Mouse (Mus musculus) liver, embryonic 14.5 days (tissue): Measurements from ENCODE around the gene Chst15. TPM values are rescaled to one million over a fixed set of nuclear protein-coding genes. Genes with fewer than 3 reads are reported as not detected.

ENCODE experiments used
- ATAC-seq: fragments of 200-750 bp; cut with Nextera tagmentation; 2 replicates; pipeline ENCODE4 v1.8.0; 2017; ENCODE audit warnings: moderate number of reproducible peaks, mild to moderate bottlenecking, moderate library complexity; ENCODE audit not compliant: insufficient read depth
- DNase-seq, 3 experiments: peaks; one replicate each; pipeline ENCODE4 v3.0.0-alpha.2; 2012 to 2013; ENCODE audit warnings: low read depth in 3 of 3, low spot score in 3 of 3
- H3K27ac ChIP-seq: fragments of 300-500 bp; sonication (generic); 2 replicates; pipeline ENCODE4 v1.5.1; 2014; ENCODE audit warnings: moderate library complexity, mild to moderate bottlenecking, control low read depth, inconsistent platforms
- H3K27me3 ChIP-seq: fragments of 300-500 bp; sonication (generic); 2 replicates; pipeline ENCODE4 v1.6.1; 2014; ENCODE audit warnings: mild to moderate bottlenecking, low read length, moderate library complexity; ENCODE audit not compliant: control insufficient read depth, insufficient read depth
- H3K36me3 ChIP-seq: fragments of 300-500 bp; sonication (generic); replicated peaks from 2 replicates; pipeline ENCODE4 v1.6.1; 2014; ENCODE audit warnings: low read depth; ENCODE audit not compliant: control insufficient read depth, insufficient read depth
- H3K4me1 ChIP-seq, 2 experiments: fragments of 200-500 bp in 1 of 2; fragments of 300-500 bp in 1 of 2; sonication (generic) in 1 of 2; replicated peaks; 2 replicates each; pipeline ENCODE4 v1.6.1; 2012 to 2014; ENCODE audit warnings: antibody characterized with exemption in 1 of 2, inconsistent platforms in 1 of 2, low read length in 1 of 2; ENCODE audit not compliant: control insufficient read depth in 2 of 2, insufficient read depth in 2 of 2
- H3K4me2 ChIP-seq: fragments of 300-500 bp; sonication (generic); 2 replicates; pipeline ENCODE4 v1.6.1; 2014; ENCODE audit warnings: low read depth, mild to moderate bottlenecking, control low read depth, moderate library complexity
- H3K4me3 ChIP-seq, 2 experiments: fragments of 200-500 bp in 1 of 2; fragments of 300-500 bp in 1 of 2; sonication (generic) in 1 of 2; 2 replicates each; pipeline ENCODE4 v1.5.1; 2012 to 2014; ENCODE audit warnings: low read depth in 2 of 2, low read length in 2 of 2, mild to moderate bottlenecking in 2 of 2, control low read depth in 1 of 2, inconsistent platforms in 1 of 2, moderate library complexity in 1 of 2; ENCODE audit not compliant: insufficient read depth in 1 of 2
- H3K9ac ChIP-seq: fragments of 300-500 bp; sonication (generic); replicated peaks from 2 replicates; pipeline ENCODE4 v1.6.1; 2014; ENCODE audit warnings: mild to moderate bottlenecking, control low read depth, moderate library complexity
- H3K9me3 ChIP-seq: fragments of 300-500 bp; sonication (generic); 2 replicates; pipeline ENCODE4 v1.6.1; 2016; ENCODE audit warnings: low read length, mixed read lengths; ENCODE audit not compliant: control insufficient read depth
- CTCF ChIP-seq: IDR thresholded peaks from 2 replicates; pipeline ENCODE4 v1.5.1; 2016; ENCODE audit warnings: antibody characterized with exemption, low read depth, control low read depth
- EP300 ChIP-seq: IDR thresholded peaks from 2 replicates; pipeline ENCODE4 v1.6.1; 2016; ENCODE audit warnings: antibody characterized with exemption, low read depth
- WGBS: fragments of 180-500 bp; shearing (Covaris S2); extraction: QIAGEN DNeasy Blood & Tissue Kit; methylation state at CpG from one replicate; pipeline ENCODE4 v1.1.7; 2014; ENCODE audit not compliant: insufficient replicate concordance; 5-methylcytosine and 5-hydroxymethylcytosine counted together
- polyA plus RNA-seq, 2 experiments: library from polyadenylated mRNA; depleted of rRNA in 1 of 2; stranded (reverse) in 1 of 2; unstranded in 1 of 2; fragments of >200 nt; fragmentation: Nextera tagmentation in 1 of 2; extraction: Ambion mirVana in 1 of 2; gene quantifications; 2 replicates each; pipeline versions ENCODE4 v1.2.1 to v1.2.3; 2012 to 2014

Gene Chst15
- polyA plus RNA-seq, 2 experiments = 2.4 to 2.6 TPM

- Histone ChIP-seq H3K27me3 (no peaks in the 10 kb centered on the region), H3K27ac (no peak overlapping the region), H3K4me3 (no peak overlapping the region), H3K9me3 (no peaks in the 10 kb centered on the region), H3K36me3 (no peaks in the 10 kb centered on the region), H3K4me1 (no peaks in the 10 kb centered on the region; a peak in 2 of 4 replicates), H3K4me2 (no peak overlapping the region), H3K9ac (no peak overlapping the region)
- no peak for ATAC-seq
- no peak for DNase-seq
- WGBS = 28% methylated on average over 3 of the region's 3 CpGs
- TF ChIP-seq EP300 (no peak), CTCF (no peak)
Observed at GRCm38 (mm10) chr7:132336781-132337180, 19.8 kb upstream of the Chst15 start.

GRCm38 (mm10) chr7:132335367-132335766 is 18.3 kb upstream of the Chst15 start:
- no peaks in the 10 kb centered on the region for H3K27me3 ChIP-seq
- no peak overlapping the region for H3K9ac ChIP-seq
- H3K27ac ChIP-seq = no peak overlapping the region
- no peaks in the 10 kb centered on the region for H3K9me3 ChIP-seq
- ATAC-seq = no peak
- H3K4me2 ChIP-seq = no peak overlapping the region
- H3K4me3 ChIP-seq = no peak overlapping the region
- no peaks in the 10 kb centered on the region for H3K36me3 ChIP-seq
- TF ChIP-seq EP300 (no peak), CTCF (no peak)
- 30% methylated on average over 4 of the region's 4 CpGs for WGBS
- DNase-seq = no peak
- H3K4me1 ChIP-seq = no peaks in the 10 kb centered on the region; a peak in 2 of 4 replicates

- Histone ChIP-seq H3K4me3 (no peak overlapping the region), H3K27me3 (no peaks in the 10 kb centered on the region), H3K27ac (no peak overlapping the region), H3K9ac (no peak overlapping the region), H3K4me2 (no peak overlapping the region), H3K9me3 (no peaks in the 10 kb centered on the region), H3K36me3 (no peaks in the 10 kb centered on the region), H3K4me1 (no peaks in the 10 kb centered on the region; a peak in 2 of 4 replicates)
- DNase-seq = no peak
- TF ChIP-seq CTCF (no peak), EP300 (no peak)
- ATAC-seq = no peak
- WGBS = 24% methylated on average over 1 of the region's 1 CpGs
Observed at GRCm38 (mm10) chr7:132333078-132333477, 16.1 kb upstream of the Chst15 start.

- ATAC-seq (no peak), DNase-seq (no peak)
- no peak overlapping the region for H3K27ac ChIP-seq
- H3K9ac ChIP-seq = no peak overlapping the region
- TF ChIP-seq EP300 = no peak
- no peak for TF ChIP-seq CTCF
- no peaks in the 10 kb centered on the region for H3K9me3 ChIP-seq
- no peak overlapping the region for H3K4me3 ChIP-seq
- no peaks in the 10 kb centered on the region; a peak in 2 of 4 replicates for H3K4me1 ChIP-seq
- H3K36me3 ChIP-seq = no peaks in the 10 kb centered on the region
- no peaks in the 10 kb centered on the region for H3K27me3 ChIP-seq
- WGBS = 62% methylated on average over 11 of the region's 11 CpGs
- H3K4me2 ChIP-seq = no peak overlapping the region
Observed at GRCm38 (mm10) chr7:132332176-132332575, 15.1 kb upstream of the Chst15 start.

- no peak overlapping the region for H3K4me2 ChIP-seq
- H3K4me3 ChIP-seq = no peak overlapping the region
- TF ChIP-seq EP300 = no peak
- no peak for TF ChIP-seq CTCF
- H3K27me3 ChIP-seq = no peaks in the 10 kb centered on the region
- no peak overlapping the region for H3K27ac ChIP-seq
- WGBS = 19% methylated on average over 1 of the region's 1 CpGs
- ATAC-seq = no peak
- DNase-seq = no peak
- no peaks in the 10 kb centered on the region for H3K9me3 ChIP-seq
- no peaks in the 10 kb centered on the region for H3K36me3 ChIP-seq
- H3K9ac ChIP-seq = no peak overlapping the region
- H3K4me1 ChIP-seq = 0 out of 4 replicates have a peak, but pooled peaks cover 0 to 2% of the 10 kb centered on the region in 2 experiments
Observed at GRCm38 (mm10) chr7:132330179-132330578, 13.2 kb upstream of the Chst15 start.
